Mouse (Mus musculus) urinary bladder, postnatal 36 days (tissue): ENCODE measurements at regions not wholly inside any gene's neighbourhood (a gene's known extent, or its start where the extent isn't known, plus 50 kb on each side); places are given as distances from the start of the nearest gene placed in this dataset.

Experiments used
- DNase-seq, 2 experiments: peaks; one replicate each; pipeline ENCODE4 v3.0.0; 2022; ENCODE audit warnings: low spot score in 2 of 2, mixed read lengths in 1 of 2

GRCm38 (mm10) chr2:11853210-11853973, 75.7 kb downstream of the Ankrd16 start:
- peak in 1 of 2 experiments; percentile 1 for DNase-seq

DNA sequence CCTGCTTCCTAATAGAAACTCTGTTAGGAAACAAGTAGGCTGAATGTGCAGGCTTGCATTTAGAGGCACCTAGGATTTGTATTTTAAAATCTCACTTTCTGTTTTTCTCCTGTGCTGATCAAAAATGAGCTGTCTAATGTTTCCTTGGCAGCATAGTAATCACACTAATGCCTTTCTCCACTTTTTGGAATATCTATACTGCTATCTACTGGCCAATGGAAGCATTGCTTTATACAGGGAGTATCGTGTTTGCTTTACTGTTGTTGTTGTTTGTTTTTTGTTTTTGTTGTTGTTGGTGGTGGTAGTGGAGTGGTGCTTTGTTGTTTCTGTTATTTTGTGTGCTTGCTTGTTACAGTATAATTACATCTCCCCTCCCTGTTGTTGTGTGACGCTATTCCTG, 92.3 kb downstream of the Ankrd16 start:
- no peak for DNase-seq

DNA sequence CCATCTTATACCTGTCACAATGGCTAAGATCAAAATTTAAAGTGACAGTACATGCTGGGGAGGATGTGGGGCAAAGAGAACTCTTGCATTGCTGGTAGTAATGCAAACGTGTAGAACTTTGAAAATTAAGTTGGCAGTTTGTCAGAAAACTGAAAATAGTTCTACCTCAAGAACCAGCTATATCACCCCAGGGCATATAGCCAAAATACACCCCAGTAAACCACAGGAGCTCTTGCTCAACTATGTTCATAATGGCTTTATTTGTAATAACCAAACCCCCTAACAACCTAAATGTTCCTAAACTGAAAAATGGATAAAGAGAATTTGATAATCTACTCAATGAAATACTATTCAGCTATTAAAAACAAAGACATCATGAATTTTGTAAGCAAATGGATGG, 102.3 kb downstream of the Ankrd16 start:
- no peak for DNase-seq

- DNase-seq = no peak
Measured at GRCm38 (mm10) chr2:11894792-11895568, 117.3 kb downstream of the Ankrd16 start.

- DNase-seq = no peak
Measured at GRCm38 (mm10) chr2:11899698-11900660, 122.3 kb downstream of the Ankrd16 start.

DNA sequence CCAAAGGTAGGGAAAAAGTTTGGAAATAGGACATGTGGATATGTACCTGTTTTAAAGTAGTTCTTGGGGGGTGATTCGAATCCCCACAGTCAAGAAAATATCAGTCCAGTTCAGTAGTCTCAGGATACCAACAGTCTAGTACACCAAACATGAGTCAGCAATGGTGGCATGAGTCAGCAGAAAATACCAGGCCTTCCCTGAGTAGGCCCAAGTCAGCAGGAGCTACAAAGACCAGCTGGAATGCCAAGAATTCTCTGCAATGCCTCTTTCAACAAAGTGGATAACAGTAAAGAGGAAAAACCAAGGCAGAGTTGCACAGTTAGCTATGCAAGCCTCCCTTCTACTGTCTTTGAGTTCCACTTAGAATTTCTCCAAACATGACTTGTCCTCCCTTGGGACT, 137.1 kb downstream of the Ankrd16 start:
- no peak for DNase-seq

- DNase-seq = no peak
Measured at GRCm38 (mm10) chr2:11917373-11917772, 139.7 kb downstream of the Ankrd16 start.

DNA sequence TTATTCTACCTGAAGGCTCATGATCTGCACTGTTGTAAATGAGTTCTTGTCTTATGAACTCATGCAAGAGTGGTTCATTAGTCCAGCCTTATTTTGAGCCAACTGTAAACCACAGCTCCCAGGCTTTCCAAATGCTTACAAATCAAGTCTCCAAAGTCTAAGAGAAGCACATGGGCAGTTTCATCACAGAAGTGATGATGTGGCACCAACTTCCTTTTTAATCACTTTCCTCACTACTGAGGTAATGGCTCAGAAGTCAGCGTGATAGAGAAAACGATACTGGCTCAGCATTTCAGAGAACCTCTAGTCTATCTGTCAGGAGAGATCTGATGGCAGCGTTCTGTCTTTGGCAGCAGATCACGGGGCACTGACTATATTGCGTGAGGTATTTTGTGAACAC, 140.4 kb downstream of the Ankrd16 start:
- no peak for DNase-seq

DNA sequence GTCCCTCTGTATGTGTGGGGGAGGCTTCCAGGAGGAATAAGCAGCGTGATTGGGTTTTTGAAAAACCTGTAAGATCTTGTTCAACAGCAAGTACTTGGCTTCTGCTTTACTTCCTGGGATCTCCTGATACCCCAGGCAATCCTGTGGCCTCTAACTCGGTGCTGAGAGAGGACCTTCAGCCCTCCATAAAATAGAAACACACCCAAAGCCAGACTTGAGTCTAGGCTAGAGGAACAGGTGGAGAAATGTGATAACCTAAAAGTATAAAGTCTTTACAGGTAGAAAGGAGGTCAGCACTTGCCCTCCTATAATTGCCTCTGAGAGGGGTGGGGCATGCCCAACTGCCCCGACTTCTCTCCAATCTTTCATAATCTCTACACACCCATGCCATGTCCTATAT, 183.1 kb downstream of the Ankrd16 start:
- DNase-seq = no peak

DNA sequence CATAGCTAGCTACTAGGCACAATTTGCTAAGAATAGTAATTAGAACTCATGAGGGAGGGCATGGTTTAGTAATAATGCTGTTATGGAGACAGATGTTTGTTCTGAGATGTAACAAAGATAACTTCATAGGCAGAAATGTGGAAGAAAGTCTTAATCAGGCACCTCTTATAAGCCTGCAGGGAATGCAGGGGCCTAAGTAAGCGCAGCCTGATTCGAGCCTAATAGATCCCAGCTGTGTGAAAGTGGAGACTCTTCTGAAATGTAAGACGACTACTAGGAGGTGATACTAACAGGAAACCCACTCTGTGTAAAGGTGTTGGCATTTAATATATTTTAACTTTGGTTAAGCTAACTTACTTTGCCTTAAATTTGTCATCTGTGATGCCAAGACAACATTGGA, 187.7 kb downstream of the Ankrd16 start:
- no peak for DNase-seq

DNA sequence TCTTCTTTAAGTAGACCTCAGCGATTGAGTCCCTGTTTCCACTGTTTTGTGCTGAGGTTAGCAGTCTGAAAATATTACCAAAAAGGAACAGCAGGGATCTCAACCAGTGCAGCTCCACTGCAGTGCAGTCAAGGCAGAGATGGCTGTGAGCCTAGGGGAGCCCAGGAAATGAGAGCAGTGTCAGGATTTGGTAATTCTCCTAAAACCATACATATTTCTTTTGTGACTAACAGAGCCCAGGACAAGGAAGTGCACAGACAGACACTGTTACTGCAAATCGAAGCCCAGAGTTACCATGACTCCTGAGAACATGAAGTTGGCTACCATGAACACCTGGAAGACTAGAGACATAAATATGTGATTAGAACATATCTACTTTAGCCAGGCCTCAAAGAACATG, 189.3 kb downstream of the Ankrd16 start:
- DNase-seq = no peak

GRCm38 (mm10) chr2:11971972-11972371, 194.3 kb downstream of the Ankrd16 start:
- no peak for DNase-seq

DNA sequence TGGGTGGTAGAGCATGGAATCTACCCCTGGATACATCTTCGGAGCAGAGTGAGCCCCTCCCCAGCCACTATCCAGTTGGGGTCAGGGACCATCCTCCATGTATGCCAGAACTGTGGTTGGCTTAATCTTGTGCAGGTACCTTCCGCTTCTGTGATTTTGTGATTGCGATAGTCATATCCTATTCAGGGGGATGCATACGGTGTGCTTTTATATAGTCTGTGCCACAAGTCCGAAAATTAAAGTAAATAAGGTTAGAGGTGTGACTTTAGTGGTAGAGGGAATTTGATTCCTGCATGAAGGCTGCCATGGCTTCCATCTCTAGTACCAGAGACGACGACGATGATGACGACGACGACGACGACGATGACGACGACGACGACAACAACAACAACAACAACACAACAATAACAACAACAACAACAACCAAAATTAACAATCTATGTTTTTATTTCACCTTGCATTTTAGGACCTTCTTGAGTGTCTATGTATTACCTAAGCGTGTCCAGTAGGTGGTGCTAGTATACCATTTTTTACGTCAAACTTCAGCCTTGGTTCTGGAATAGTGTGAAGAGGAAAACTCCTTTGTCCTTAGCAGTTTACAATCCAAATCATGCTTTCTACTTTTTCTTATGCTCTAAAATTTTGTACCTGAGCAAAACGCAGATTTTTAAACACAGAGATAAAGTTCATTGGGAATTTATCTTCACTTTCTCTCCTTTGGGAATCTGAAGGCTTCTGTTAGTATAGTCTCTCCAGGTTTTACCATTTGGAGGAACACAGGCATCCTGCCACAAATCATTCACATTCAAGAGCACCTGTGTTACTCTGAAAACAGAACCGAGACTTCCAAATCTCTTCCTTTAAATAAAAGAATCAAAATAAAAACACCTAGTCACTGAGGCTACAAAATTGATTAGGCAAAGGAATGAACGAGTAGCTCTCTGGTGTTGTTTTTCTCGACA, 224.5 kb downstream of the Ankrd16 start:
- DNase-seq = no peak

DNA sequence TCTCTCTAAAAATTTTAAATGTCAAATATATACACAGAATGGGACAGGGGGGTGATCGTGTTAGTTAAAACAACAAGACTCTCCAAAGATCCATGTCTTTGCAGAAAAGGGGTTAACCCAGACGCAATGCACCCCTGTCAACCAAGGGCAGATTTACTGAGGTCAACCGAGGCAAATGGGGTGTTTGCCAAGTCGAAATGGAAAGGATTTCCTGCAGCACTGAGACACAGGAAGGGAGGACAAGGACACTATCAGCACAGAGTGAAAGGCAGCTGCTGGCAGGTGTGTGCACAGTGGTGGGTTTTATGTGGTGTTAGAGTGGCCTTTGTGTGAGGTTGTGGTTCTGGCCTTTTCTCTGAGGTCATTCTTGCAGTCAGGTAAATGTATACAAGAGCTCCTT, 226.7 kb downstream of the Ankrd16 start:
- DNase-seq = no peak

- no peak for DNase-seq
Measured at GRCm38 (mm10) chr2:12007201-12007600, 229.5 kb downstream of the Ankrd16 start.

- DNase-seq = no peak
Measured at GRCm38 (mm10) chr2:12011441-12011840, 233.8 kb downstream of the Ankrd16 start.

DNA sequence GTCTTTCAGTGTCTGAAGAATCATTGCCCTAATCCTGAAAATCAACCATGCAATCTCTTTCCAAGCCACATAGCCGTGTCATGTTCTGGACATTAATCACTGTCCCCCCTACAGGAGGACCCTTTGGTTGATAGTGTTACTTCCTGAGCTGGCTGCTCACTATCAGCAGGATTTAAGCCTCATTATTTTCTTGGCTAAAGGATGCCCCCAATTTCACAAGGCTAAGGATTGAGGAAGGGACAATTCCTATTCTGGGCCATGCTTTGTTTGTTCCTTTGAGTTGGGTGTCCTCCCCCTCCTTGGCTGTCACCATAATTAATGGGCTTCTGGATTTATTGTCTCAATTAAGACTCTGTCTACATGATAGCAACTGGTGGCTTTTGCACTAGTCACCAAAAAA, 241.9 kb downstream of the Ankrd16 start:
- no peak for DNase-seq

GRCm38 (mm10) chr2:12023402-12024111, 245.9 kb downstream of the Ankrd16 start:
- no peak for DNase-seq

DNA sequence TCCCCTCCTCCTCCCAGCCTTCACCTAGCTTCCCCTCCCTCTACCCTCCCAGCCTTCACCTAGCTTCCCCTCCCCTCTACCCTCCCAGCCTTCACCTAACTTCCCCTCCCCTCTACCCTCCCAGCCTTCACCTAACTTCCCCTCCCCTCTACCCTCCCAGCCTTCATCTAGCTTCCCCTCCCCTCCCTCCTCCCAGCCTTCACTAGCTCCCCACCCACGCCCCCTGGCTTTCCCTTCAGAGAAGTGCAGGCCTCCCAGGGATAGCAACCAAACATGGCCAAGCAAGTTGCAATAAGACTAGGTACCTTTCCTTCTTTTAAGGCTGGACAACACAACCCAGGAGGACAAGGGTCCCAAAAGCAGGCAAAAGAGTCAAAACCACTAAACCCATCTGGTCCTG, 248.5 kb downstream of the Ankrd16 start:
- no peak for DNase-seq
